Mouse (Mus musculus): ENCODE measurements around the gene Bcl2l13. TPM values are rescaled to one million over a fixed set of nuclear protein-coding genes. Genes with fewer than 3 reads are reported as not detected.
"Not testable (repeated sequence)": the region's sequence is repeated elsewhere in the genome, so short reads cannot be mapped to it uniquely, and the experiment has no call there.

The Bcl2l13 gene
- total RNA-seq, 2 experiments from 2014 or later, result 36.8 to 47.3 TPM

- no peak for TF ChIP-seq CTCF (conservative IDR thresholded peaks at IDR 0.05)
- peak in 1 of 2 experiments; percentile 25 for DNase-seq (ENCODE audit: low spot score in 2 of 2)
- H3K27ac ChIP-seq, result peak overlapping the region; percentile 100
- H3K4me3 ChIP-seq, result peak overlapping the region; percentile 100
These were observed 558 bp downstream of the Bcl2l13 start for GRCm38 (mm10) chr6:120836389-120837151.

GRCm38 (mm10) chr6:120837152-120837530 is 1.1 kb downstream of the Bcl2l13 start:
- 0 out of 2 replicates have a peak overlapping the region, but pooled peaks have one; percentile 32 for H3K27ac ChIP-seq
- no peak for TF ChIP-seq CTCF (conservative IDR thresholded peaks at IDR 0.05)
- peak overlapping the region; percentile 100; the same call in 1 of the 2 replicates for H3K4me3 ChIP-seq
- DNase-seq (ENCODE audit: low spot score in 2 of 2), result no peak

GRCm38 (mm10) chr6:120840258-120840657 is 4.2 kb downstream of the Bcl2l13 start:
- no peak for TF ChIP-seq CTCF (conservative IDR thresholded peaks at IDR 0.05)
- no peak overlapping the region for H3K4me3 ChIP-seq
- DNase-seq (ENCODE audit: low spot score in 2 of 2), result no peak
- H3K27ac ChIP-seq, result no peak overlapping the region

- H3K4me3 ChIP-seq, result no peak overlapping the region
- DNase-seq (ENCODE audit: low spot score in 2 of 2), result no peak
- no peak for TF ChIP-seq CTCF (conservative IDR thresholded peaks at IDR 0.05)
- H3K27ac ChIP-seq, result peak overlapping the region; percentile 58; the same call in 1 of the 2 replicates
These were observed 5.7 kb downstream of the Bcl2l13 start for GRCm38 (mm10) chr6:120841754-120842153.

- not testable (repeated sequence) for H3K4me3 ChIP-seq; H3K27ac ChIP-seq; DNase-seq (ENCODE audit: low spot score in 2 of 2)
These were observed 14.7 kb downstream of the Bcl2l13 start for GRCm38 (mm10) chr6:120850720-120851119.

GRCm38 (mm10) chr6:120854413-120854812 is 18.4 kb downstream of the Bcl2l13 start:
- no peak for TF ChIP-seq CTCF (conservative IDR thresholded peaks at IDR 0.05)
- DNase-seq (ENCODE audit: low spot score in 2 of 2), result no peak
- Histone ChIP-seq H3K4me3 (no peak overlapping the region), H3K27ac (no peak overlapping the region)

GRCm38 (mm10) chr6:120858217-120858711 is 22.3 kb downstream of the Bcl2l13 start:
- TF ChIP-seq CTCF (conservative IDR thresholded peaks at IDR 0.05), result no peak
- Histone ChIP-seq H3K27ac (peak overlapping the region; percentile 69), H3K4me3 (no peak overlapping the region)
- DNase-seq (ENCODE audit: low spot score in 2 of 2), result peak; percentile 42 to 76

GRCm38 (mm10) chr6:120860079-120860478 is 24.1 kb downstream of the Bcl2l13 start:
- H3K4me3 ChIP-seq, result no peak overlapping the region

GRCm38 (mm10) chr6:120866051-120866814 is 30.2 kb downstream of the Bcl2l13 start:
- Histone ChIP-seq H3K4me3 (no peak overlapping the region), H3K27ac (no peak overlapping the region)
- TF ChIP-seq CTCF (conservative IDR thresholded peaks at IDR 0.05), result no peak
- no peak for DNase-seq (ENCODE audit: low spot score in 2 of 2)

More at GRCm38 (mm10) chr6:120860079-120860478, 24.1 kb downstream of the Bcl2l13 start:
- DNase-seq (ENCODE audit: low spot score in 2 of 2), result no peak
- no peak for TF ChIP-seq CTCF (conservative IDR thresholded peaks at IDR 0.05)
- H3K27ac ChIP-seq, result no peak overlapping the region

- TF ChIP-seq CTCF (conservative IDR thresholded peaks at IDR 0.05), result no peak
- Histone ChIP-seq H3K27ac (no peak overlapping the region), H3K4me3 (no peak overlapping the region)
- DNase-seq (ENCODE audit: low spot score in 2 of 2), result no peak
These were observed 32.8 kb downstream of the Bcl2l13 start for GRCm38 (mm10) chr6:120868824-120869223.

- no peak overlapping the region for H3K27ac ChIP-seq
- H3K4me3 ChIP-seq, result no peak overlapping the region
- no peak for TF ChIP-seq CTCF (conservative IDR thresholded peaks at IDR 0.05)
- no peak for DNase-seq (ENCODE audit: low spot score in 2 of 2)
These were observed 35.3 kb downstream of the Bcl2l13 start for GRCm38 (mm10) chr6:120871286-120871685.

- Histone ChIP-seq H3K27ac (peak overlapping the region; percentile 24; the same call in 1 of the 2 replicates), H3K4me3 (no peak overlapping the region)
- DNase-seq (ENCODE audit: low spot score in 2 of 2), result peak in 1 of 2 experiments; percentile 34
- TF ChIP-seq CTCF (conservative IDR thresholded peaks at IDR 0.05), result no peak
These were observed 37.9 kb downstream of the Bcl2l13 start for GRCm38 (mm10) chr6:120873874-120874273.

GRCm38 (mm10) chr6:120879046-120879445 is 43.0 kb downstream of the Bcl2l13 start:
- no peak overlapping the region for H3K4me3 ChIP-seq
- no peak overlapping the region for H3K27ac ChIP-seq
- DNase-seq (ENCODE audit: low spot score in 2 of 2), result no peak
- no peak for TF ChIP-seq CTCF (conservative IDR thresholded peaks at IDR 0.05)

Data from layer of hippocampus, adult 2 months (tissue).